Mouse (Mus musculus) testis, adult 2 months (tissue): Measurements from ENCODE around the gene 5530401A14Rik.

ENCODE experiments used
- CTCF ChIP-seq: fragments of 200-500 bp; IDR thresholded peaks from 2 replicates; pipeline ENCODE4 v1.5.1; 2012; ENCODE audit warnings: low read depth, mild to moderate bottlenecking, inconsistent platforms, low read length, moderate library complexity; ENCODE audit not compliant: control insufficient read depth, insufficient read depth, insufficient replicate concordance
- POLR2A ChIP-seq: fragments of 200-500 bp; IDR thresholded peaks from 2 replicates; pipeline ENCODE4 v1.6.1; 2012; ENCODE audit warnings: low read depth, mild to moderate bottlenecking, inconsistent platforms, low read length, moderate library complexity; ENCODE audit not compliant: control insufficient read depth

DNA sequence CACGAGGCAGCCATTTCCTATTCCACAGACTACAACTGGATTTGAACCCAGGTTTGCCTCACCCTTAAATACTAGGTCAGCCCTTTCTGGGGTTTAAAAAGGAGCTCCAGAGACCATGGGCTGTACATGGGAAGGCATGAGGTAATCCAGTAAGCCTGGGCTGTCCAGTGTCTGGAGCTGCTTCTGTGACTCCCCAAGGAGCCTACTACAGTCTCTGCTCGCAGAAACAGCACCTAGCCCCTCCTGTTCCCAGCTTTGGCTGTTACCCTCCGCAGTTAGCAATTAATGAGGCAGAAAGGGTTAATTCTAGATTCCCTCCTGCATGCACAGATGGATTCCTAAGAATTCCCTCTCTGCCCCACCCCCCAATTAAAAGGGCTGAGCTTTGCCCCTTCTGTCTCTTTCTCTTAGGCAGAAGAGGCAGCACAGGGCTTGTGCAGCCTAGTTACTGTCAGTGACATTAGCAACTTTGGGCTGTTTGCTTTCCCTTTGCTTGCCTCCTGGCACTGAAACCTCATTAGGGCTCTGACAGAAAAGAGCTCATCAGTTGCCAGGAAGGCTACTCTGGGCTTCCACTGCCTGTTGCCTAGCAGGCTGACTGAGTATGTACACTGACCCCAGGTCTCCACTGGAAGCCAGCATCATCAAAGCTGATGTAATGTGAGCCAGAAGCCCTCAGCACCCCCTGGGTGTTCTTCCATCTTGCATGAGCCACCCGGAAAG lies at the start of gene 5530401A14Rik:
- TF ChIP-seq POLR2A (no peak), CTCF (no peak)
